Mouse (Mus musculus) kidney, adult 2 months (tissue): Measurements from ENCODE around the gene Tnks2. TPM values are rescaled to one million over a fixed set of nuclear protein-coding genes. Genes with fewer than 3 reads are reported as not detected.

ENCODE experiments used
- DNase-seq: peaks from one replicate; pipeline ENCODE4 v3.0.0; 2021
- H3K27ac ChIP-seq: fragments of 200-500 bp; 2 replicates; pipeline ENCODE4 v1.5.1; 2012; ENCODE audit warnings: low read depth, low read length, control low read depth, inconsistent platforms; ENCODE audit not compliant: insufficient read depth
- H3K27me3 ChIP-seq: fragments of 200-500 bp; replicated peaks from 2 replicates; pipeline ENCODE4 v1.6.1; 2012; ENCODE audit warnings: mild to moderate bottlenecking, moderate library complexity, low read length, inconsistent platforms; ENCODE audit not compliant: control insufficient read depth, insufficient read depth
- H3K36me3 ChIP-seq: fragments of 200-500 bp; 2 replicates; pipeline ENCODE4 v1.6.1; 2012; ENCODE audit warnings: mild to moderate bottlenecking, moderate library complexity, low read length, inconsistent platforms; ENCODE audit not compliant: control insufficient read depth, insufficient read depth
- H3K4me1 ChIP-seq: fragments of 200-500 bp; 2 replicates; pipeline ENCODE4 v1.6.1; 2011; ENCODE audit warnings: low read length; ENCODE audit not compliant: control insufficient read depth, insufficient read depth
- H3K4me3 ChIP-seq: fragments of 200-500 bp; 2 replicates; pipeline ENCODE4 v1.5.1; 2011; ENCODE audit warnings: mild to moderate bottlenecking, low read depth, low read length, control low read depth; ENCODE audit not compliant: insufficient read depth
- CTCF ChIP-seq: fragments of 200-500 bp; conservative IDR thresholded peaks from 2 replicates; pipeline ENCODE4 v1.5.1; 2011; ENCODE audit warnings: low read depth, mild to moderate bottlenecking, control low read depth, low read length, moderate library complexity, mixed read lengths; ENCODE audit not compliant: insufficient read depth, insufficient read length
- POLR2A ChIP-seq: fragments of 200-500 bp; IDR thresholded peaks from one replicate; pipeline ENCODE4 v1.6.1; 2011; ENCODE audit warnings: low read depth, low read length, control low read depth
- WGBS: fragments of 180-500 bp; shearing (Covaris S2); methylation state at CpG from one replicate; pipeline ENCODE4 v1.1.7; 2018; 5-methylcytosine and 5-hydroxymethylcytosine counted together
- polyA plus RNA-seq: library from polyadenylated mRNA; depleted of rRNA; stranded (reverse); fragments of >200 nt; gene quantifications from 2 replicates; pipeline ENCODE4 v1.2.3, GENCODE M21; 2012; rRNA removed

Gene Tnks2
- polyA plus RNA-seq, 1 experiment, result 24.8 TPM

- H3K4me3 ChIP-seq, result no peak overlapping the region
- H3K27me3 ChIP-seq, result no peaks in the 10 kb centered on the region
- TF ChIP-seq POLR2A (no peak), CTCF (no peak)
- 95% methylated on average over 1 of the region's 1 CpGs for whole genome bisulfite sequencing
- 0 out of 2 replicates have a peak, but pooled peaks cover 3% of the 10 kb centered on the region for H3K4me1 ChIP-seq
- no peak overlapping the region for H3K27ac ChIP-seq
- no peak for DNase-seq
- no peaks in the 10 kb centered on the region for H3K36me3 ChIP-seq
Observed at GRCm38 (mm10) chr19:36940064-36940463, 106.0 kb downstream of the Tnks2 start.

Other genes with a start within 250 kb of the Tnks2 start
- gene Ppp1r3c, start 97.6 kb upstream of the Tnks2 start, polyA plus RNA-seq, result 3.0 and 4.6 TPM in 2 replicates
- 2.1 and 3.5 TPM in 2 replicates for gene Fgfbp3, start 85.4 kb downstream of the Tnks2 start, polyA plus RNA-seq
- 4.5 and 5.1 TPM in 2 replicates for gene Btaf1, start 91.8 kb downstream of the Tnks2 start, polyA plus RNA-seq